Mouse (Mus musculus): ENCODE measurements at regions not wholly inside any gene's neighbourhood (a gene's known extent, or its start where the extent isn't known, plus 50 kb on each side); places are given as distances from the start of the nearest gene placed in this dataset.

- TF ChIP-seq CTCF (IDR thresholded peaks at IDR 0.05; ENCODE audit: control insufficient read depth, insufficient read depth, insufficient replicate concordance, low read depth, low read length) (no peak), POLR2A (IDR thresholded peaks at IDR 0.05; ENCODE audit: control insufficient read depth, low read depth, low read length) (no peak)
These were observed 321.5 kb upstream of the Robo2 start for GRCm38 (mm10) chr16:74732940-74733776.

Data from testis, adult 2 months (tissue).